Mouse (Mus musculus): ENCODE results near the gene Gltpd2. TPM values are rescaled to one million over a fixed set of nuclear protein-coding genes. Genes with fewer than 3 reads are reported as not detected.
A peak's percentile ranks its signal among the peaks of the same experiment; 100 is the strongest.
"Not testable (repeated sequence)": the region's sequence is repeated elsewhere in the genome, so short reads cannot be mapped to it uniquely, and the experiment has no call there.

Gltpd2 gene
- total RNA-seq (2021), result 0.45 and 7.9 TPM in 2 replicates
- long read RNA-seq, experiment 1, result 0 reads
- long read RNA-seq, experiment 2, transcript Gltpd2-201 (3 exons, 1,216 nt), result major isoform, 8 of 12 reads
- long read RNA-seq, experiment 2, partial matches to known transcripts, result 4 of 12 reads
- long read RNA-seq, experiment 2, other reads (novel, unspliced or antisense), result 0 of 12 reads

DNA sequence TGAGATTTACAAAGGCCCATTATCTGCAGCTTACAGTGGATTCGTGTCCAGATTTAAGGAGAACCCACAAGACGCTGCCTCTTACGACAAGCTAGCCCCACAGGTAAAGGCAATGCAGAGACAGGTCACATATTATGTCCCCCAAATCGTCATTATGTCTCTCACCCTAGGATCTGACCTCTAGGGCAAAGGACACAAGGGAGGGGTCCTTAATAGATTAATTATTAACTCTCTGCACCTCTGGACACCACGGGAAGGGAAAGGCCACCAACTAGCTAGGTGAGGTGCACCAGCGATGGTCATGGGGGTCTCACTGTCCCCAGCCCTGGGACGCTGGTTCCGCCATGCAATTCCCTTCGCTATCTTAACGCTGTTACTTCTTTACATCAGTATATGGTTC, at the start of gene Gltpd2:
TSS of gene Gltpd2 (plus strand) at position 274 of the 400 bp plus-strand sequence.
- no peak for DNase-seq

DNA sequence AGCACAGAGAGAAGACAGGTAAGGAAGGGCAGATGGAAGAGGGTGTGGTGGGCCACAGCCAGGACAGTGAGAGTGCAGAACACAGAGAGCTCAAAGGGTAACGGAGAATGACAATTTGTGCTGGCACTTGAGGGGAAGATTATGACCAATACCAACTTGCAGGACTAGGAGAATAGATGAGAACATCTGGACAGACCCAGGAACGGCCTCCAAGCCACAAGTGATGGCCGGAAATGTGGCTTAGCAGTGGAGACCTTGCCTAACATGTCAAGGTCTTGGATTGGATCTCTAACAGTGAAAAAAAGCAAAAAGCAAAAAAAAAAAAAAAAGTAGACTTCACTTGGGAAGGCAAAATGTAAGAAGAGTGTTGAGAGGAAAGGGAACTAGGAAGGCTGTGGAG, 49.2 kb upstream of the Gltpd2 start:
- DNase-seq, result no peak

DNA sequence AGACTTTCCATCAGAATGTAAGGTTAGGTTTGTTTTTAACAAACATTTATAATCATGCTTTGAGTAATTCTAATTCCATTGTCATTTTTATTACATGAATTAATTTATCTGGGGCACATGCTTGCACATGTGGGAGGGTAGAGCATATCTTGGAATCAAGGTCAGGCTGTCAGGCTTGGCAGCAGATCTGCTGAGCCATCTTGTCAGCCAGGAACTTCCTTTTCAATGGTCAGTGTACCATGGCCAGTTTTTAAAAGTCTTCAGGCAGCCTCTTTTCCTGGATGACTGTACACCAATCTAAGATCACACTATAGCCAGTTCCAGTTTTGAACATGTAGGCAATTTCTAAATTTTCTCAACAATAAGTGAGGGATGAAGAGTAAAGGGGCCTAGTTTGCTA, 46.3 kb upstream of the Gltpd2 start:
- DNase-seq, result peak; percentile 56

DNA sequence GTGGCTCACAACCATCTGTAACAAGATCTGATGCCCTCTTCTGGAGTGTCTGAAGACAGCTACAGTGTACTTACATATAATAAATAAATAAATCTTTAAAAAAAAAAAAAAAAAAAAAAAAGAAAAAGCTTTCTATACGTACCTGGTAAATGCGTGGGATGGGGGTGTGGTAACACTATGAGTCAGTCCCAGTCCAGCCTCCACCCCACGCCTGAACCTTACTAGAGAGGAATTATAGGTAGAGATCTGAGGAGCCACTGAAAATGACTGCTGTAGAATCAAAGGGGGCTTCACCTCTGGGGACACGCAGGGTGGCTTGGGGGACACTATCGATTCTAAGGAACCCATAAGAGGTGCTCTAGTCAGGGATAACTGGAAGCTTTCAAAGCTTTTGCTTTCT, 45.7 kb upstream of the Gltpd2 start:
- DNase-seq, result not testable (repeated sequence)

GRCm38 (mm10) chr11:70474872-70475534, 44.0 kb upstream of the Gltpd2 start:
- DNase-seq, result no peak

DNA sequence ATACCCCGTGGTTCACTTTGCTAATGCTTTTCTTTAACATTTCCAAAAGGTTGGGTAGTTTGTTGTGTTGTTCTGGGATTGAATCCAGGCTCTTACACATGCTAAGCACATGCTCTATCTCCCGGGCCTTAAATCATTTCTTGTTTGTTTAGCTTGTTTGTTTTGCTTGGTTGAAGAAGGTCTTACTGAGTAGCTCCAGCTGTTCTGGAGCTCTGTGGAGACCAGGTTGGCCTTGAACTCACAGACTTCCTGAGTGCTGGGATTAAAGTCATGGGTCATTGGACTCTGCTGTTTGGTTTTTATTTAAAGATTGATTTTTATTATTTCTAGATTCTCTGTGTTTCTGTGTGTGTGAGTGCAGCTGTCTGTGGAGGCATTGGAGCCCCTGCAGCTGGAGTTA, 33.5 kb upstream of the Gltpd2 start:
- no peak for DNase-seq

- no peak for DNase-seq
These were observed 31.2 kb upstream of the Gltpd2 start for GRCm38 (mm10) chr11:70487816-70488215.

DNA sequence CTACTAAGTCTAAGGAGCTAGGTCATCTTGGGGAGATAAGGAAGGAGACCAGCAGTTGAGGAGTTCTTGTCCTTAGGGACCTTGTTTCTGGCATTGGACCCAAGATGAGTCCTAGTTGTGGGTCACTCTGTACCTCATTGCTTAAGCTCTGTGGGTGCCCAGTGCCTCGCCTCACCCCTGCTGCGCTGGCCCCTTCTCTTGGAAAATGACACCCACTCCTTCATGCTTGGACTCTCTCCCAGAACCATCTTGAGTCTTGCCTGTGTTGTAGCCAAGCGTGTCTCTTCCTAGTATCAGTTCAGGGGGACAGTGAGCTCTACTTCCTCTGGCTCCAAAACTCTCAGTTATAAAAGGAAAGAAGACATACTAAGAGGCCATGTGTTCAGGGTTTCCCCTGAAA, 29.9 kb upstream of the Gltpd2 start:
- DNase-seq, result no peak

DNA sequence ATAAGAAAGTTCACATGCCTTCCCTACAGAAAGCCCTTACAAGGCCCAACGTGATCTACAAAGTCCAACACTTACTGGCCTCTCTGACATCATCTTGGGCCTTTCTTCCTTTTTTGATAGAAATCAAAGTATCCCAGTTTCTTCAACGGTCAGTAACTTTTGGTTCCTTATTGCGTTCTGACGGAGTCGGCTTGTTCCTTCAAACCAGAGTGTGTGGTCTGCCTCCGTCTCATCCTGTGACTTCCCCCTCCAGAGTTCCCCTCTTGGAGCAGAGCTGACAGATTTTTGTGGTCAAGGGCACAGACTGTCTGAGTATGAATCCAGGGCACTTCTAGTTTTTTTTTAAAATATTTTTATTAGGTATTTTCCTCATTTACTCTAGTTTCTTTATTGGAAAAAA, 29.3 kb upstream of the Gltpd2 start:
- no peak for DNase-seq

GRCm38 (mm10) chr11:70499566-70500475, 19.2 kb upstream of the Gltpd2 start:
- DNase-seq, result peak; percentile 67

- no peak for DNase-seq
These were observed 18.6 kb upstream of the Gltpd2 start for GRCm38 (mm10) chr11:70500476-70500812.

- no peak for DNase-seq
These were observed 17.0 kb upstream of the Gltpd2 start for GRCm38 (mm10) chr11:70502018-70502417.

GRCm38 (mm10) chr11:70504970-70505369, 14.0 kb upstream of the Gltpd2 start, which contains the start of gene Tm4sf5:
Gene Tm4sf5 (plus strand): TSS chr11:70505244.
- no peak for DNase-seq

DNA sequence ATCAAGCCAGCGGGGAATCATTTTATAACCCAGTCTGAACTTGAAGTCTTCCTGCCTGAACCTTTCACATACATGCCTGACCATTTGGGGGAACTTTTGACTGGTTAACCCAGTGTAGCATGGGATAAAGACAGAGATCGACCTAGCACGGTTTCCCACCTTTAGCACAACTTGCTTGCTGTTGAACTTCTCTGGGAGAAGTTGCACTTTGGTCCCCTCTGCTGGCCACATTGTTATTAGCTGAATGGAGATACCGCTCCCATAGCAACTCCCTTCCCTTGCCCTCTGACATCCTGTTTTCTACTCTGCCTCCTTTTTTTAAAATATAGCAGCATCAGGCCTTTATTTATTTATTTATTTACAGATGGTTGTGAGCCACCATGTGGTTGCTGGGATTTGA, 12.6 kb upstream of the Gltpd2 start:
- peak; percentile 83 for DNase-seq

- no peak for DNase-seq
These were observed 12.0 kb upstream of the Gltpd2 start for GRCm38 (mm10) chr11:70506962-70507515.

GRCm38 (mm10) chr11:70509753-70510564, 9.0 kb upstream of the Gltpd2 start:
- peak; percentile 51 for DNase-seq

GRCm38 (mm10) chr11:70511242-70511641, 7.8 kb upstream of the Gltpd2 start:
- no peak for DNase-seq

GRCm38 (mm10) chr11:70511825-70512224, 7.2 kb upstream of the Gltpd2 start:
- no peak for DNase-seq

GRCm38 (mm10) chr11:70512709-70513342, 6.2 kb upstream of the Gltpd2 start:
- DNase-seq, result no peak

GRCm38 (mm10) chr11:70513520-70513919, 5.5 kb upstream of the Gltpd2 start:
- peak; percentile 59 for DNase-seq

DNA sequence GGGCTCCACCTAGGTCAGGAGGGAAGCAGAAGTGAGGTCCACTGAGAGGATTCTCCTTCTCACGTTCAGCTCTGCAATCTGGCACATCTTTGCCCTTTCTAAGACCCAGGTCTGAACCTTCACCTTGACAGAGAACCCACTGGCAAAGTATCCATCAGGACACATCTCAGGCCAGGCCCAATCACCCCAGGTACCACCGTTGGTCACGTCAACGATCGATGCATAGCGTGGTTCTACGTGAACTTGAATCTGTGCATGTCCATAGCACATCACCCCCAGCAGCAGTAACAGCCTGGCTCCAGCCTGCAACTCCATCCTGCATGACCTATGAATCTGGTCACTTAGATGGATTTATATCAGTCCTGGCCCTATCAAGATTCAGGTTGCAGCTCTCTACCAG, 4.7 kb upstream of the Gltpd2 start, which contains the start of gene Vmo1:
TSS of gene Vmo1 (minus strand) at position 329 of the 400 bp plus-strand sequence.
- no peak for DNase-seq
